Mouse (Mus musculus): ENCODE data around the gene Chrna4. TPM values are rescaled to one million over a fixed set of nuclear protein-coding genes. Genes with fewer than 3 reads are reported as not detected.

The Chrna4 gene
- 1 to 10 TPM; 6.6 to 8.2 TPM for total RNA-seq (2021)
- long read RNA-seq, experiment 1, result 0 reads
- long read RNA-seq, experiment 2, partial matches to known transcripts, result 1 of 3 reads
- long read RNA-seq, experiment 2, other reads (novel, unspliced or antisense), result 2 of 3 reads

- DNase-seq, result peak; percentile 78
Observed at GRCm38 (mm10) chr2:181043437-181043836, at the start of gene Chrna4. Gene Chrna4 (minus strand): TSS chr2:181043546.

- DNase-seq, result no peak
Observed at GRCm38 (mm10) chr2:181090123-181090522, 46.8 kb upstream of the Chrna4 start.

GRCm38 (mm10) chr2:181084997-181085396 lies 41.7 kb upstream of the Chrna4 start:
- no peak for DNase-seq

- no peak for DNase-seq
Observed at GRCm38 (mm10) chr2:181083945-181084344, 40.6 kb upstream of the Chrna4 start.

- DNase-seq, result no peak
Observed at GRCm38 (mm10) chr2:181080886-181081285, 37.5 kb upstream of the Chrna4 start.

GRCm38 (mm10) chr2:181079518-181079917 lies 36.2 kb upstream of the Chrna4 start:
- no peak for DNase-seq

- no peak for DNase-seq
Observed at GRCm38 (mm10) chr2:181078908-181079307, 35.6 kb upstream of the Chrna4 start.

GRCm38 (mm10) chr2:181075501-181075900 lies 32.2 kb upstream of the Chrna4 start:
- DNase-seq, result no peak

- no peak for DNase-seq
Observed at GRCm38 (mm10) chr2:181072403-181072714, 29.0 kb upstream of the Chrna4 start.

- peak; percentile 88 for DNase-seq
Observed at GRCm38 (mm10) chr2:181071706-181072402, 28.5 kb upstream of the Chrna4 start.

- no peak for DNase-seq
Observed at GRCm38 (mm10) chr2:181070136-181070535, 26.8 kb upstream of the Chrna4 start.

GRCm38 (mm10) chr2:181068499-181068898 lies 25.2 kb upstream of the Chrna4 start:
- no peak for DNase-seq

- no peak for DNase-seq
Observed at GRCm38 (mm10) chr2:181065827-181066226, 22.5 kb upstream of the Chrna4 start.

- DNase-seq, result peak; percentile 90
Observed at GRCm38 (mm10) chr2:181060127-181060526, 16.8 kb upstream of the Chrna4 start.

GRCm38 (mm10) chr2:181058193-181058592 lies 14.8 kb upstream of the Chrna4 start:
- no peak for DNase-seq

- DNase-seq, result no peak
Observed at GRCm38 (mm10) chr2:181057341-181057740, 14.0 kb upstream of the Chrna4 start.

GRCm38 (mm10) chr2:181052171-181052570 lies 8.8 kb upstream of the Chrna4 start:
- DNase-seq, result no peak

GRCm38 (mm10) chr2:181048986-181049385 lies 5.6 kb upstream of the Chrna4 start:
- DNase-seq, result no peak

- peak; percentile 43 for DNase-seq
Observed at GRCm38 (mm10) chr2:181048252-181048945, 5.1 kb upstream of the Chrna4 start.

GRCm38 (mm10) chr2:181044001-181044400 lies 655 bp upstream of the Chrna4 start:
- peak; percentile 53 for DNase-seq

- DNase-seq, result no peak
Observed at GRCm38 (mm10) chr2:181042376-181042775, 970 bp downstream of the Chrna4 start.

GRCm38 (mm10) chr2:181041941-181042340 lies 1.4 kb downstream of the Chrna4 start:
- peak; percentile 28 for DNase-seq

- no peak for DNase-seq
Observed at GRCm38 (mm10) chr2:181039356-181039680, 4.0 kb downstream of the Chrna4 start.

All from adrenal gland, postnatal 10 days (tissue).